Comparison of ENCODE assay signal across 7 mouse cellular contexts in the genomic region with DNA sequence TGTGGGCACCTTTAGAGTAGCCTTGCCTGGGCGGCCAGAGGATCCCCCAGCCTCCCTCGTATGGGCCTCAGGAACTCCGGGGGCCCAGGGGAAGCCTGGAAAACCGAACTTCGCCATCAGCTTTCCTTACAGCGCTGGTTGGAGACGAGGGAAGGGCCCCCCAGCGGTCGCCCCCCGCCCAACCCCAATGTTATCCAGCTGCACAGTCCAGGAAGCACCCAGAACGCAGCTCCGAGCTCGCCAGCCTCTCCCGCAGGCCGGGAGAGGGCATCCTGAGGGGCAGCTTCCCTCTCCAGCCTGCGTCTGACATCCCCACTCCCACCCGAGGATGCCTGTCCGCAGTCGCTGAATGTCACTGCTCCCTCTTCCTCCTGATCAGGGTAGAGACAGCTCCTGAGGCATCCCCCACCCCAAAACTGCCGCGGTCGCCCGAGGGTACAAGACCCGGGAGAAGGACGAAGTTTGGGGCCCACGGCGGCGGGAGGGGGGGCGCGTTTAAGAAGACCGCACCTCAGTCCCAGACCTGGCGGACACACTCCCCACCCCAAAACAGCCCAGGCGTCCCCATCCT. TPM values are rescaled to one million over a fixed set of nuclear protein-coding genes. Genes with fewer than 3 reads are reported as not detected.
DNase-seq lines count a peak whose midpoint lies in the region; ATAC-seq and TF ChIP-seq lines count a peak whose summit lies in the region.

No protein-coding gene starts in this region.

- WGBS in forebrain, embryonic 13.5 days, result under 1% methylated on average over 31 of the region's 33 CpGs
- under 1% methylated on average over 33 of the region's 33 CpGs for WGBS in intestine, embryonic 15.5 days
- WGBS in limb, embryonic 11.5 days, result under 1% methylated on average over 31 of the region's 33 CpGs
- 0% methylated on average over 31 of the region's 33 CpGs for WGBS in midbrain, embryonic 13.5 days

- H3K27me3 ChIP-seq in forebrain, embryonic 13.5 days, result no peaks in the 10 kb centered on the region
- H3K27me3 ChIP-seq in intestine, embryonic 15.5 days (replicated peaks), result no peaks in the 10 kb centered on the region
- no peaks in the 10 kb centered on the region for H3K27me3 ChIP-seq in limb, embryonic 11.5 days (ENCODE audit: control insufficient read depth, insufficient read depth, low read length)
- H3K27me3 ChIP-seq in midbrain, embryonic 13.5 days, result no peaks in the 10 kb centered on the region

- in situ Hi-C loops in ES-E14 (cut with MboI; ENCODE audit: low sequenced_read_pairs in 2 of 2, unreplicated experiment in 2 of 2), result no loop called here

- peaks cover 10 to 13% of the 10 kb centered on the region in 2 experiments for H3K4me1 ChIP-seq in ES-E14 (ENCODE audit: control insufficient read depth in 2 of 2, insufficient read depth in 2 of 2, low read length in 2 of 2, poor library complexity in 1 of 2)
- H3K4me1 ChIP-seq in forebrain, embryonic 13.5 days, result peaks cover 46% of the 10 kb centered on the region
- H3K4me1 ChIP-seq in intestine, embryonic 15.5 days (replicated peaks), result peaks cover 28% of the 10 kb centered on the region
- H3K4me1 ChIP-seq in limb, embryonic 11.5 days (ENCODE audit: control insufficient read depth, insufficient read depth, low read length), result peaks cover 16% of the 10 kb centered on the region; the same call in 1 of the 2 replicates
- H3K4me1 ChIP-seq in midbrain, embryonic 13.5 days (replicated peaks), result peaks cover 33% of the 10 kb centered on the region

- H3K36me3 ChIP-seq in ES-E14 (ENCODE audit: control insufficient read depth, insufficient read depth, low read length, poor library complexity, severe bottlenecking), result peaks cover 12% of the 10 kb centered on the region
- H3K36me3 ChIP-seq in forebrain, embryonic 13.5 days (ENCODE audit: poor library complexity, severe bottlenecking), result no peaks in the 10 kb centered on the region
- H3K36me3 ChIP-seq in intestine, embryonic 15.5 days, result no peaks in the 10 kb centered on the region
- H3K36me3 ChIP-seq in limb, embryonic 11.5 days (ENCODE audit: control insufficient read depth, insufficient read depth, low read length), result no peaks in the 10 kb centered on the region
- H3K36me3 ChIP-seq in midbrain, embryonic 13.5 days, result no peaks in the 10 kb centered on the region

- peak overlapping the region; percentile 87 for H3K4me2 ChIP-seq in forebrain, embryonic 13.5 days
- H3K4me2 ChIP-seq in intestine, embryonic 15.5 days (replicated peaks), result peak overlapping the region; percentile 93
- peak overlapping the region; percentile 72 for H3K4me2 ChIP-seq in limb, embryonic 11.5 days (ENCODE audit: low read depth, severe bottlenecking)
- peak overlapping the region; percentile 81 for H3K4me2 ChIP-seq in midbrain, embryonic 13.5 days (replicated peaks)

- no peak for DNase-seq in ES-E14 (ENCODE audit: low read depth, low spot score)
- peak; percentile 33 to 47 for DNase-seq in adrenal gland, postnatal 36 days
- peak; percentile 76 for DNase-seq in limb, embryonic 11.5 days (ENCODE audit: low spot score)
- peak; percentile 27 to 74 for DNase-seq in spleen, postnatal 4 days (ENCODE audit: low spot score in 2 of 2)

- no peak for ATAC-seq in forebrain, embryonic 13.5 days
- ATAC-seq in intestine, embryonic 15.5 days, result no peak
- ATAC-seq in limb, embryonic 11.5 days (ENCODE audit: insufficient number of reproducible peaks, low FRiP score, low TSS enrichment, low read depth), result no peak
- ATAC-seq in midbrain, embryonic 13.5 days, result no peak

- H3K9me3 ChIP-seq in ES-E14 (ENCODE audit: control insufficient read depth, insufficient read depth, low read depth, low read length), result no peaks in the 10 kb centered on the region
- no peaks in the 10 kb centered on the region for H3K9me3 ChIP-seq in forebrain, embryonic 13.5 days (replicated peaks)
- H3K9me3 ChIP-seq in intestine, embryonic 15.5 days, result no peaks in the 10 kb centered on the region
- H3K9me3 ChIP-seq in limb, embryonic 11.5 days (ENCODE audit: control insufficient read depth, low read length), result no peaks in the 10 kb centered on the region
- no peaks in the 10 kb centered on the region for H3K9me3 ChIP-seq in midbrain, embryonic 13.5 days

- H3K4me3 ChIP-seq in ES-E14 (ENCODE audit: insufficient read depth in 1 of 2, low read depth in 1 of 2, low read length in 2 of 2, poor library complexity in 1 of 2, severe bottlenecking in 1 of 2), result peak overlapping the region; percentile 75 to 90
- peak overlapping the region; percentile 92 for H3K4me3 ChIP-seq in forebrain, embryonic 13.5 days
- H3K4me3 ChIP-seq in intestine, embryonic 15.5 days (replicated peaks), result peak overlapping the region; percentile 87
- peak overlapping the region; percentile 69 for H3K4me3 ChIP-seq in limb, embryonic 11.5 days (ENCODE audit: low read depth, low read length)
- H3K4me3 ChIP-seq in midbrain, embryonic 13.5 days (replicated peaks), result peak overlapping the region; percentile 95

- peak overlapping the region; percentile 84 for H3K9ac ChIP-seq in ES-E14 (ENCODE audit: insufficient read depth, low read depth, low read length, poor library complexity, severe bottlenecking)
- H3K9ac ChIP-seq in forebrain, embryonic 13.5 days, result peak overlapping the region; percentile 98
- peak overlapping the region; percentile 90 for H3K9ac ChIP-seq in intestine, embryonic 15.5 days
- H3K9ac ChIP-seq in limb, embryonic 11.5 days (ENCODE audit: low read length), result peak overlapping the region; percentile 97
- peak overlapping the region; percentile 95 for H3K9ac ChIP-seq in midbrain, embryonic 13.5 days (replicated peaks)

- H3K27ac ChIP-seq in ES-E14 (ENCODE audit: insufficient read depth, low read depth, low read length, poor library complexity, severe bottlenecking), result peak overlapping the region; percentile 94
- H3K27ac ChIP-seq in forebrain, embryonic 13.5 days, result peak overlapping the region; percentile 100
- H3K27ac ChIP-seq in intestine, embryonic 15.5 days, result peak overlapping the region; percentile 97
- peak overlapping the region; percentile 98 for H3K27ac ChIP-seq in limb, embryonic 11.5 days (replicated peaks; ENCODE audit: low read depth, low read length)
- H3K27ac ChIP-seq in midbrain, embryonic 13.5 days, result peak overlapping the region; percentile 99

TF ChIP-seq in ES-E14, 5 proteins besides CTCF, POLR2A, EP300 and RAD21:
- no peak for TF ChIP-seq MAFK (IDR thresholded peaks at IDR 0.05; ENCODE audit: insufficient read depth, low read depth, low read length)
- no peak for TF ChIP-seq ZNF384 (IDR thresholded peaks at IDR 0.05; ENCODE audit: low read depth, low read length)
- TF ChIP-seq HCFC1 (IDR thresholded peaks at IDR 0.05; ENCODE audit: borderline replicate concordance, insufficient read depth, low read length), result no peak
- no peak for TF ChIP-seq ZC3H11A (IDR thresholded peaks at IDR 0.05; ENCODE audit: borderline replicate concordance, low read depth, low read length)
- TF ChIP-seq CHD2 (IDR thresholded peaks at IDR 0.05; ENCODE audit: low read depth, low read length), result no peak

RNA-seq across cellular contexts. Expression of gene Kat6b, which starts 17.9 kb away (rescaled TPM):
- 172 and 204 TPM in 2 replicates for total RNA-seq in ES-E14 (2012; rRNA removed)
- total RNA-seq in adrenal gland, postnatal 36 days (2021), result 10 to 100 TPM; 42.5 to 47.8 TPM
- 33.0 and 34.1 TPM in 2 replicates for polyA plus RNA-seq in forebrain, embryonic 13.5 days (2015; fragmentation: Nextera tagmentation; extraction: Ambion mirVana)
- polyA plus RNA-seq in intestine, embryonic 15.5 days (2015; fragmentation: Nextera tagmentation; extraction: Ambion mirVana), result 10.6 and 11.4 TPM in 2 replicates
- polyA plus RNA-seq in limb, embryonic 11.5 days (2014; fragmentation: Nextera tagmentation; extraction: Ambion mirVana), result 22.0 and 22.8 TPM in 2 replicates
- 25.5 and 28.1 TPM in 2 replicates for polyA plus RNA-seq in midbrain, embryonic 13.5 days (2015; fragmentation: Nextera tagmentation; extraction: Ambion mirVana)
